Comparison of ENCODE assay signal across 29 mouse cellular contexts in genomic region chr7:78049606-78050005, GRCm38 (mm10).
A peak's percentile ranks its signal among the peaks of the same experiment; 100 is the strongest.
DNase-seq lines count a peak whose midpoint lies in the region; ATAC-seq and TF ChIP-seq lines count a peak whose summit lies in the region.
"Had no signal": no experiment of that assay in that cellular context is flagged by ENCODE, and none has a peak within 500 bp of the region (broad histone marks: within the 10 kb centered on the region; RNA-seq: fewer than 3 reads in every experiment).

No protein-coding gene starts in this region.

- H3K27me3 ChIP-seq in kidney, postnatal 0 days (ENCODE audit: insufficient read depth, low read length) = no peaks in the 10 kb centered on the region
- H3K27me3 ChIP-seq in kidney, embryonic 16.5 days (ENCODE audit: insufficient read depth, low read length) = no peaks in the 10 kb centered on the region
- H3K27me3 ChIP-seq in forebrain, embryonic 16.5 days (replicated peaks; ENCODE audit: control insufficient read depth, insufficient read depth, low read length) = no peaks in the 10 kb centered on the region
- H3K27me3 ChIP-seq: CH12.LX; heart, embryonic 13.5 days; limb, embryonic 13.5 days; liver, embryonic 13.5 days; midbrain, embryonic 12.5 days; neural tube, embryonic 12.5 days had no signal

- H3K9me3 ChIP-seq in kidney, postnatal 0 days (replicated peaks; ENCODE audit: low read length) = no peaks in the 10 kb centered on the region
- H3K9me3 ChIP-seq in kidney, embryonic 16.5 days (ENCODE audit: low read length) = no peaks in the 10 kb centered on the region
- no peaks in the 10 kb centered on the region for H3K9me3 ChIP-seq in ES-E14 (ENCODE audit: control insufficient read depth, insufficient read depth, low read depth, low read length)
- H3K9me3 ChIP-seq in forebrain, embryonic 16.5 days (ENCODE audit: control insufficient read depth, low read length) = no peaks in the 10 kb centered on the region
- H3K9me3 ChIP-seq: forebrain, embryonic 10.5 days; heart, embryonic 13.5 days; limb, embryonic 13.5 days; liver, embryonic 13.5 days; midbrain, embryonic 12.5 days; neural tube, embryonic 12.5 days had no signal

- no peak overlapping the region for H3K4me3 ChIP-seq in gastrocnemius, adult 2 months
- H3K4me3 ChIP-seq in kidney, postnatal 0 days (replicated peaks; ENCODE audit: low read depth, low read length) = no peak overlapping the region
- no peak overlapping the region for H3K4me3 ChIP-seq in kidney, embryonic 16.5 days (ENCODE audit: low read length)
- no peak overlapping the region for H3K4me3 ChIP-seq in ES-E14 (ENCODE audit: insufficient read depth in 1 of 2, low read depth in 1 of 2, low read length in 2 of 2, poor library complexity in 1 of 2, severe bottlenecking in 1 of 2)
- H3K4me3 ChIP-seq in forebrain, embryonic 16.5 days (replicated peaks; ENCODE audit: low read length) = no peak overlapping the region
- H3K4me3 ChIP-seq: forebrain, embryonic 10.5 days; heart, embryonic 13.5 days; limb, embryonic 13.5 days; liver, embryonic 13.5 days; midbrain, embryonic 12.5 days; neural tube, embryonic 12.5 days had no signal

- no peak for DNase-seq in gastrocnemius, adult 2 months
- no peak for DNase-seq in gastrocnemius, postnatal 10 days
- no peak for DNase-seq in kidney, postnatal 0 days (ENCODE audit: low spot score)
- DNase-seq in 3T3-L1 (ENCODE audit: low read depth, low spot score) (peak; percentile 1), ES-E14 (ENCODE audit: low read depth, low spot score) (peak; percentile 12)
- no peak for DNase-seq in frontal cortex, postnatal 10 days (ENCODE audit: low spot score in 2 of 2)
- DNase-seq: B cell, adult 2 months; cerebellum, adult 18-20 months; cerebellum, postnatal 14 days; gastrocnemius, postnatal 14 days; heart, adult 18-20 months; heart, postnatal 36 days; kidney, adult 11 months; kidney, postnatal 10 days; layer of hippocampus, postnatal 36 days; liver, embryonic 13.5 days; lung, embryonic 14.5 days; right cerebral cortex, adult 18-20 months; right cerebral cortex, postnatal 4 days; thymus, postnatal 25 days had no signal

- no peak overlapping the region for H3K4me2 ChIP-seq in kidney, postnatal 0 days (ENCODE audit: low read length)
- H3K4me2 ChIP-seq in kidney, embryonic 16.5 days (replicated peaks; ENCODE audit: low read depth, low read length) = no peak overlapping the region
- no peak overlapping the region for H3K4me2 ChIP-seq in forebrain, embryonic 16.5 days (ENCODE audit: low read length)
- H3K4me2 ChIP-seq: heart, embryonic 13.5 days; limb, embryonic 13.5 days; liver, embryonic 13.5 days; lung, embryonic 14.5 days; midbrain, embryonic 12.5 days; neural tube, embryonic 12.5 days had no signal

- H3K27ac ChIP-seq in gastrocnemius, adult 2 months = no peak overlapping the region
- no peak overlapping the region for H3K27ac ChIP-seq in kidney, postnatal 0 days
- H3K27ac ChIP-seq in kidney, embryonic 16.5 days (ENCODE audit: low read length) = no peak overlapping the region
- H3K27ac ChIP-seq in ES-E14 (ENCODE audit: insufficient read depth, low read depth, low read length, poor library complexity, severe bottlenecking) = no peak overlapping the region
- H3K27ac ChIP-seq in forebrain, embryonic 16.5 days (ENCODE audit: low read length) = no peak overlapping the region
- H3K27ac ChIP-seq: forebrain, embryonic 10.5 days; heart, embryonic 13.5 days; limb, embryonic 13.5 days; liver, embryonic 13.5 days; midbrain, embryonic 12.5 days; neural tube, embryonic 12.5 days had no signal

- WGBS in kidney, postnatal 0 days = 67% methylated on average over 3 of the region's 3 CpGs
- 65% methylated on average over 3 of the region's 3 CpGs for WGBS in kidney, embryonic 16.5 days
- WGBS in forebrain, embryonic 16.5 days = 65% methylated on average over 3 of the region's 3 CpGs

- intact Hi-C loops in gastrocnemius, adult 2 months (cut with DNase I) = no loop called here

- ATAC-seq in kidney, postnatal 0 days (replicated peaks; ENCODE audit: low FRiP score, low read depth) = no peak
- ATAC-seq in kidney, embryonic 16.5 days (ENCODE audit: low FRiP score, low TSS enrichment) = no peak
- ATAC-seq in forebrain, embryonic 16.5 days = no peak
- ATAC-seq: hindbrain, embryonic 16.5 days had no signal

- H3K4me1 ChIP-seq in kidney, postnatal 0 days (replicated peaks; ENCODE audit: insufficient read depth, low read length) = no peaks in the 10 kb centered on the region
- H3K4me1 ChIP-seq in kidney, embryonic 16.5 days (ENCODE audit: insufficient read depth, low read length) = no peaks in the 10 kb centered on the region
- H3K4me1 ChIP-seq in ES-E14 (ENCODE audit: control insufficient read depth in 2 of 2, insufficient read depth in 2 of 2, low read length in 2 of 2, poor library complexity in 1 of 2) = no peaks in the 10 kb centered on the region
- H3K4me1 ChIP-seq in forebrain, embryonic 16.5 days (replicated peaks; ENCODE audit: control insufficient read depth, insufficient read depth, low read length) = no peaks in the 10 kb centered on the region
- H3K4me1 ChIP-seq: forebrain, embryonic 10.5 days; heart, embryonic 13.5 days; limb, embryonic 13.5 days; liver, embryonic 13.5 days; midbrain, embryonic 12.5 days; neural tube, embryonic 12.5 days had no signal

- no peaks in the 10 kb centered on the region for H3K36me3 ChIP-seq in kidney, postnatal 0 days (ENCODE audit: insufficient read depth, low read length)
- H3K36me3 ChIP-seq in kidney, embryonic 16.5 days (ENCODE audit: insufficient read depth, low read length) = no peaks in the 10 kb centered on the region
- no peaks in the 10 kb centered on the region for H3K36me3 ChIP-seq in ES-E14 (ENCODE audit: control insufficient read depth, insufficient read depth, low read length, poor library complexity, severe bottlenecking)
- no peaks in the 10 kb centered on the region for H3K36me3 ChIP-seq in forebrain, embryonic 16.5 days (ENCODE audit: control insufficient read depth, insufficient read depth)
- H3K36me3 ChIP-seq: forebrain, embryonic 10.5 days; heart, embryonic 13.5 days; limb, embryonic 13.5 days; liver, embryonic 13.5 days; midbrain, embryonic 12.5 days; neural tube, embryonic 12.5 days had no signal

- in situ Hi-C loops in ES-E14 (cut with MboI; ENCODE audit: low sequenced_read_pairs in 2 of 2, unreplicated experiment in 2 of 2) = no loop called here

- TF ChIP-seq CTCF in gastrocnemius, adult 2 months (IDR thresholded peaks at IDR 0.05) = peak; percentile 15; the same call in 1 of the 2 replicates
- peak; percentile 42 for TF ChIP-seq CTCF in kidney, postnatal 0 days (IDR thresholded peaks at IDR 0.05; ENCODE audit: low read depth)

- H3K9ac ChIP-seq in kidney, postnatal 0 days (ENCODE audit: low read depth, low read length) = no peak overlapping the region
- no peak overlapping the region for H3K9ac ChIP-seq in kidney, embryonic 16.5 days (replicated peaks; ENCODE audit: low read length)
- no peak overlapping the region for H3K9ac ChIP-seq in ES-E14 (ENCODE audit: insufficient read depth, low read depth, low read length, poor library complexity, severe bottlenecking)
- no peak overlapping the region for H3K9ac ChIP-seq in forebrain, embryonic 16.5 days (replicated peaks; ENCODE audit: low read depth, low read length)
- H3K9ac ChIP-seq: heart, embryonic 13.5 days; limb, embryonic 13.5 days; liver, embryonic 13.5 days; lung, embryonic 14.5 days; midbrain, embryonic 12.5 days; neural tube, embryonic 12.5 days had no signal

TF ChIP-seq in ES-E14, 5 proteins besides CTCF, POLR2A, EP300 and RAD21:
- TF ChIP-seq ZNF384 (IDR thresholded peaks at IDR 0.05; ENCODE audit: low read depth, low read length) = no peak
- no peak for TF ChIP-seq HCFC1 (IDR thresholded peaks at IDR 0.05; ENCODE audit: borderline replicate concordance, insufficient read depth, low read length)
- no peak for TF ChIP-seq ZC3H11A (IDR thresholded peaks at IDR 0.05; ENCODE audit: borderline replicate concordance, low read depth, low read length)
- no peak for TF ChIP-seq CHD2 (IDR thresholded peaks at IDR 0.05; ENCODE audit: low read depth, low read length)
- TF ChIP-seq MAFK (IDR thresholded peaks at IDR 0.05; ENCODE audit: insufficient read depth, low read depth, low read length) = no peak

Comparison
In these comparisons a context has a peak if more than half of its experiments do, and no peak if none do; other contexts are left out.
1. DNase-seq: peak in 3T3-L1 (single experiment) and ES-E14 (single experiment); none in gastrocnemius, adult 2 months (single experiment), gastrocnemius, postnatal 10 days (single experiment), kidney, postnatal 0 days (single experiment) and frontal cortex, postnatal 10 days (0 of 2).